Mouse (Mus musculus) C2C12 (cell line): Measurements from ENCODE around the gene Ddx42.

Source experiments
- CTCF ChIP-seq: IDR thresholded peaks from one replicate; pipeline ENCODE4 v1.5.1; 2011; ENCODE audit not compliant: control insufficient read depth, insufficient read depth, insufficient read length
- MAX ChIP-seq: IDR thresholded peaks from one replicate; pipeline ENCODE4 v1.6.1; 2011; ENCODE audit warnings: mild to moderate bottlenecking, control low read depth
- MYOD1 ChIP-seq: IDR thresholded peaks from one replicate; pipeline ENCODE4 v1.6.1; 2011; ENCODE audit warnings: low read depth; ENCODE audit not compliant: control insufficient read depth, insufficient read length
- USF1 ChIP-seq: IDR thresholded peaks from one replicate; pipeline ENCODE4 v1.6.1; 2011; ENCODE audit warnings: low read depth, mild to moderate bottlenecking, control low read depth, moderate library complexity

- TF ChIP-seq CTCF = no peak
- no peak for TF ChIP-seq MAX
- TF ChIP-seq USF1 = no peak
- TF ChIP-seq MYOD1 = no peak
These were observed 40.0 kb downstream of the Ddx42 start for GRCm38 (mm10) chr11:106256775-106257174.
